12 mouse cellular contexts compared by ENCODE assay signal in the genomic region with DNA sequence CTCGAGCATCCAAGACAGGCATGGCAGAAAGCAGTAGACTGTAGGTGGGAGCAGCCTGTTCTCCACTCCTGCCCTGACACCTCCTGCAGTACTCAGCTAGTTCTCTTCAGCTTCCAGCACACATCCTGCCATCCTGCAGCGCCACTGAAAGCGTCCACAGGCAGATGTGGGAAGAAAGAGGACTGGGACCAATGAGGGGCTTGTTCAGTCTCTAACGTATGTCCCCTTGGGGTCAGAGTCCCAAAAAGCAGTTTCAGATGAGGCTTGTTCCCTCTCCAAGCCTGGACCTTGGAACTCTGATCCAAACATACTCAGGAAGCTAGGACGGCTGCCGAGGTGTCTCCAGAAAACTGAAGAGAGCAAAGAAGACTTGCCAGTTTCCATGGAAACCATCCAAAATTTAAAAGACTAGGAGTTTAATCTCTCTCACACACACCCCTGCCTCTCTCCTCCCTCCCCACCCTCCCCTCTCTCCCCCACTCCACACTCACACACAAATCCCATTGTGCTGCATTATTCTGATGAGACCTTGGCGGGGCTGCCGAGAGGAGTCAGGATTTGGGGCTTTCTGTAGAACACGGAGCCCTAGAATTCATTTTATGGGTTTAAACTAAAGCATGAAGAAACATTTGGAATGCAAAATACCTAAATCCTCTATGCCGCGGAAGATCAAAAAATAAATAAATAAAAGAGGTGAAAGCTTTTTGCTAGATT. TPM values are rescaled to one million over a fixed set of nuclear protein-coding genes. Genes with fewer than 3 reads are reported as not detected.
A peak's percentile ranks its signal among the peaks of the same experiment; 100 is the strongest.
DNase-seq lines count a peak whose midpoint lies in the region; ATAC-seq and TF ChIP-seq lines count a peak whose summit lies in the region.
"Had no signal": no experiment of that assay in that cellular context is flagged by ENCODE, and none has a peak within 500 bp of the region (broad histone marks: within the 10 kb centered on the region; RNA-seq: fewer than 3 reads in every experiment).

No protein-coding gene starts in this region.

- no peak for TF ChIP-seq EP300 in liver, postnatal 0 days (IDR thresholded peaks at IDR 0.05; ENCODE audit: low read depth)

- peak; percentile 36 for DNase-seq in embryo, embryonic 11 days
- no peak for DNase-seq in embryo, embryonic 9.5 days (ENCODE audit: extremely low spot score)
- DNase-seq in brain, embryonic 14.5 days (ENCODE audit: low read depth): peak; percentile 79
- no peak for DNase-seq in hindbrain, embryonic 10.5 days (ENCODE audit: low spot score)
- no peak for DNase-seq in heart, embryonic 10.5 days (ENCODE audit: low spot score)
- no peak for DNase-seq in gastrocnemius, adult 2 months
- DNase-seq in liver, postnatal 0 days: no peak
- DNase-seq: gastrocnemius, postnatal 25 days; kidney, adult 9 months; thymus, adult 2 months had no signal

- no peaks in the 10 kb centered on the region for H3K9me3 ChIP-seq in hindbrain, embryonic 10.5 days
- H3K9me3 ChIP-seq in midbrain, embryonic 13.5 days: no peaks in the 10 kb centered on the region
- H3K9me3 ChIP-seq in heart, embryonic 10.5 days: no peaks in the 10 kb centered on the region
- H3K9me3 ChIP-seq in liver, postnatal 0 days (ENCODE audit: low read length): no peaks in the 10 kb centered on the region

- peak; percentile 85 for ATAC-seq in midbrain, embryonic 13.5 days
- ATAC-seq in liver, postnatal 0 days: no peak

- peak overlapping the region; percentile 44 for H3K9ac ChIP-seq in midbrain, embryonic 13.5 days (replicated peaks)
- H3K9ac ChIP-seq in liver, postnatal 0 days (replicated peaks): no peak overlapping the region

- WGBS in hindbrain, embryonic 10.5 days: 36% methylated on average over 11 of the region's 11 CpGs
- 9% methylated on average over 11 of the region's 11 CpGs for WGBS in midbrain, embryonic 13.5 days
- WGBS in heart, embryonic 10.5 days: 50% methylated on average over 11 of the region's 11 CpGs
- WGBS in liver, postnatal 0 days (ENCODE audit: insufficient replicate concordance): 52% methylated on average over 11 of the region's 11 CpGs

- intact Hi-C loops in gastrocnemius, adult 2 months (cut with DNase I): no loop called here

- peaks cover 45% of the 10 kb centered on the region for H3K4me1 ChIP-seq in hindbrain, embryonic 10.5 days (replicated peaks)
- peaks cover 40% of the 10 kb centered on the region for H3K4me1 ChIP-seq in midbrain, embryonic 13.5 days (replicated peaks)
- H3K4me1 ChIP-seq in heart, embryonic 10.5 days: peaks cover 12% of the 10 kb centered on the region
- H3K4me1 ChIP-seq in liver, postnatal 0 days (ENCODE audit: insufficient read depth): no peaks in the 10 kb centered on the region

- no peaks in the 10 kb centered on the region for H3K27me3 ChIP-seq in hindbrain, embryonic 10.5 days (ENCODE audit: insufficient read depth, poor library complexity, severe bottlenecking)
- no peaks in the 10 kb centered on the region for H3K27me3 ChIP-seq in midbrain, embryonic 13.5 days
- no peaks in the 10 kb centered on the region for H3K27me3 ChIP-seq in heart, embryonic 10.5 days (ENCODE audit: insufficient read depth, poor library complexity, severe bottlenecking)
- H3K27me3 ChIP-seq in liver, postnatal 0 days (ENCODE audit: insufficient read depth, low read length): no peaks in the 10 kb centered on the region; the same call in 1 of the 2 replicates

- H3K4me2 ChIP-seq in midbrain, embryonic 13.5 days (replicated peaks): peak overlapping the region; percentile 36
- H3K4me2 ChIP-seq in liver, postnatal 0 days (ENCODE audit: low read depth, low read length): no peak overlapping the region
- H3K4me2 ChIP-seq: liver, embryonic 11.5 days had no signal

- no peak for TF ChIP-seq POLR2A in brain, embryonic 14.5 days (IDR thresholded peaks at IDR 0.05; ENCODE audit: borderline replicate concordance, extremely low read depth, insufficient read depth, insufficient read length, poor library complexity, severe bottlenecking)

- H3K36me3 ChIP-seq in hindbrain, embryonic 10.5 days: no peaks in the 10 kb centered on the region
- H3K36me3 ChIP-seq in midbrain, embryonic 13.5 days: no peaks in the 10 kb centered on the region
- no peaks in the 10 kb centered on the region for H3K36me3 ChIP-seq in heart, embryonic 10.5 days
- H3K36me3 ChIP-seq in liver, postnatal 0 days (replicated peaks; ENCODE audit: insufficient read depth, low read length): no peaks in the 10 kb centered on the region

- H3K4me3 ChIP-seq in hindbrain, embryonic 10.5 days: no peak overlapping the region; the same call in 1 of the 2 replicates
- H3K4me3 ChIP-seq in midbrain, embryonic 13.5 days (replicated peaks): peak overlapping the region; percentile 5; the same call in 1 of the 2 replicates
- no peak overlapping the region for H3K4me3 ChIP-seq in heart, embryonic 10.5 days
- H3K4me3 ChIP-seq in gastrocnemius, adult 2 months: no peak overlapping the region
- no peak overlapping the region for H3K4me3 ChIP-seq in liver, postnatal 0 days (ENCODE audit: low read depth, low read length)

- peak overlapping the region; percentile 66 for H3K27ac ChIP-seq in hindbrain, embryonic 10.5 days
- peak overlapping the region; percentile 80 for H3K27ac ChIP-seq in midbrain, embryonic 13.5 days
- H3K27ac ChIP-seq in heart, embryonic 10.5 days: no peak overlapping the region
- H3K27ac ChIP-seq in gastrocnemius, adult 2 months: no peak overlapping the region
- H3K27ac ChIP-seq in liver, postnatal 0 days (ENCODE audit: low read depth): no peak overlapping the region

- no peak for TF ChIP-seq CTCF in brain, embryonic 14.5 days (IDR thresholded peaks at IDR 0.05; ENCODE audit: borderline replicate concordance, extremely low read depth, insufficient read depth, insufficient read length)
- no peak for TF ChIP-seq CTCF in gastrocnemius, adult 2 months (IDR thresholded peaks at IDR 0.05)
- TF ChIP-seq CTCF in liver, postnatal 0 days (IDR thresholded peaks at IDR 0.05; ENCODE audit: low read depth): no peak

RNA-seq across cellular contexts. Expression of a gene that starts 22.5 kb away (rescaled TPM):
- 545 and 624 TPM in 2 replicates for polyA plus RNA-seq in brain, embryonic 14.5 days (2012; rRNA removed)
- polyA plus RNA-seq in hindbrain, embryonic 10.5 days (2016; fragmentation: Nextera tagmentation; extraction: Ambion mirVana): 1,379 and 1,527 TPM in 2 replicates
- polyA plus RNA-seq in midbrain, embryonic 13.5 days (2015; fragmentation: Nextera tagmentation; extraction: Ambion mirVana): 2,058 and 2,203 TPM in 2 replicates
- 841 and 1,083 TPM in 2 replicates for polyA plus RNA-seq in heart, embryonic 10.5 days (2016; fragmentation: Nextera tagmentation; extraction: Ambion mirVana)
- total RNA-seq in gastrocnemius, adult 2 months (2021): 100 to 1,000 TPM; 513 to 579 TPM
- 454 and 482 TPM in 2 replicates for polyA plus RNA-seq in liver, postnatal 0 days (2015; fragmentation: Nextera tagmentation; extraction: Ambion mirVana)

Comparison
In these comparisons a context has a peak if more than half of its experiments do, and no peak if none do; other contexts are left out.
1. DNase-seq: peak in embryo, embryonic 11 days (single experiment) and brain, embryonic 14.5 days (single experiment); none in embryo, embryonic 9.5 days (single experiment), hindbrain, embryonic 10.5 days (single experiment), heart, embryonic 10.5 days (single experiment), gastrocnemius, adult 2 months (single experiment) and liver, postnatal 0 days (single experiment).
2. H3K27ac ChIP-seq: peak in hindbrain, embryonic 10.5 days (single experiment) and midbrain, embryonic 13.5 days (single experiment); none in heart, embryonic 10.5 days (single experiment), gastrocnemius, adult 2 months (single experiment) and liver, postnatal 0 days (single experiment).